Mouse (Mus musculus) kidney, adult 9 months (tissue): ENCODE measurements at regions not wholly inside any gene's neighbourhood (a gene's known extent, or its start where the extent isn't known, plus 50 kb on each side); places are given as distances from the start of the nearest gene placed in this dataset.
A peak's percentile ranks its signal among the peaks of the same experiment; 100 is the strongest.
"Not testable (repeated sequence)": the region's sequence is repeated elsewhere in the genome, so short reads cannot be mapped to it uniquely, and the experiment has no call there.

Experiments used
- DNase-seq: peaks from one replicate; pipeline ENCODE4 v3.0.0; 2022

- no peak for DNase-seq
Measured at GRCm38 (mm10) chr16:86894333-86894732, 459.7 kb upstream of the N6amt1 start.

GRCm38 (mm10) chr16:86888421-86888820 is 465.6 kb upstream of the N6amt1 start:
- DNase-seq: no peak

GRCm38 (mm10) chr16:86887605-86888004 is 466.4 kb upstream of the N6amt1 start:
- peak; percentile 37 for DNase-seq

GRCm38 (mm10) chr16:86883862-86884261 is 470.1 kb upstream of the N6amt1 start:
- DNase-seq: no peak

- peak; percentile 81 for DNase-seq
Measured at GRCm38 (mm10) chr16:86882529-86882928, 471.5 kb upstream of the N6amt1 start.

- DNase-seq: peak; percentile 43
Measured at GRCm38 (mm10) chr16:86881583-86881982, 472.4 kb upstream of the N6amt1 start.

GRCm38 (mm10) chr16:86860828-86861227 is 493.2 kb upstream of the N6amt1 start:
- no peak for DNase-seq

- DNase-seq: peak; percentile 58
Measured at GRCm38 (mm10) chr16:86855891-86856290, 498.1 kb upstream of the N6amt1 start.

GRCm38 (mm10) chr16:86855312-86855711 is 498.7 kb upstream of the N6amt1 start:
- no peak for DNase-seq

- no peak for DNase-seq
Measured at GRCm38 (mm10) chr16:86853398-86853797, 500.6 kb upstream of the N6amt1 start.

GRCm38 (mm10) chr16:86838457-86839337 is 515.3 kb upstream of the N6amt1 start:
- DNase-seq: no peak

- no peak for DNase-seq
Measured at GRCm38 (mm10) chr16:86827645-86828044, 526.3 kb upstream of the N6amt1 start.

- no peak for DNase-seq
Measured at GRCm38 (mm10) chr16:86826641-86827040, 527.3 kb upstream of the N6amt1 start.

- no peak for DNase-seq
Measured at GRCm38 (mm10) chr16:86823496-86823895, 530.5 kb upstream of the N6amt1 start.

GRCm38 (mm10) chr16:86821586-86821985 is 532.4 kb upstream of the N6amt1 start:
- DNase-seq: no peak

- not testable (repeated sequence) for DNase-seq
Measured at GRCm38 (mm10) chr16:86818639-86819038, 535.3 kb upstream of the N6amt1 start.

- DNase-seq: peak; percentile 57
Measured at GRCm38 (mm10) chr16:86816763-86817593, 537.0 kb upstream of the N6amt1 start.

GRCm38 (mm10) chr16:86816006-86816405 is 538.0 kb upstream of the N6amt1 start:
- no peak for DNase-seq

GRCm38 (mm10) chr16:86812692-86813091 is 541.3 kb upstream of the N6amt1 start:
- DNase-seq: no peak

GRCm38 (mm10) chr16:86808644-86809324 is 545.2 kb upstream of the N6amt1 start:
- DNase-seq: peak; percentile 76

GRCm38 (mm10) chr16:86806374-86806773 is 547.6 kb upstream of the N6amt1 start:
- peak; percentile 66 for DNase-seq

- DNase-seq: no peak
Measured at GRCm38 (mm10) chr16:86776086-86776485, 577.9 kb upstream of the N6amt1 start.

- no peak for DNase-seq
Measured at GRCm38 (mm10) chr16:86772586-86772985, 581.4 kb upstream of the N6amt1 start.
